ENCODE assay signal across 8 mouse cellular contexts in genomic region chr11:121951726-121952125, GRCm38 (mm10).
DNase-seq lines count a peak whose midpoint lies in the region; ATAC-seq and TF ChIP-seq lines count a peak whose summit lies in the region.
"Not testable (repeated sequence)": the region's sequence is repeated elsewhere in the genome, so short reads cannot be mapped to it uniquely, and the experiment has no call there.

No protein-coding gene starts in this region.

- not testable (repeated sequence) for H3K4me3 ChIP-seq in heart, postnatal 0 days (ENCODE audit: low read depth, low read length); kidney, adult 2 months (ENCODE audit: insufficient read depth, low read depth, low read length); lung, embryonic 16.5 days (ENCODE audit: low read length)

- DNase-seq in ES-CJ7 (ENCODE audit: low read depth, low spot score), result peak; percentile 80
- peak; percentile 0 for DNase-seq in brain, embryonic 14.5 days (ENCODE audit: low read depth)
- DNase-seq in heart, postnatal 0 days (ENCODE audit: low spot score), result peak; percentile 4
- DNase-seq in kidney, adult 2 months, result peak; percentile 42
- peak; percentile 27 to 45 for DNase-seq in kidney, postnatal 25 days
- DNase-seq in lung, postnatal 4 days, result peak; percentile 21 to 44
- peak; percentile 42 for DNase-seq in yolk sac, embryonic 10.5 days (ENCODE audit: low spot score)

- WGBS in heart, postnatal 0 days, result 43% methylated on average over 6 of the region's 6 CpGs
- WGBS in kidney, adult 2 months, result 34% methylated on average over 6 of the region's 6 CpGs
- 43% methylated on average over 6 of the region's 6 CpGs for WGBS in lung, embryonic 16.5 days

- H3K27me3 ChIP-seq in heart, postnatal 0 days (ENCODE audit: control insufficient read depth, insufficient read depth, low read length); kidney, adult 2 months (replicated peaks; ENCODE audit: control insufficient read depth, insufficient read depth, low read length); lung, embryonic 16.5 days (ENCODE audit: control insufficient read depth, insufficient read depth, low read depth, low read length): not testable (repeated sequence)

- not testable (repeated sequence) for TF ChIP-seq EP300 in heart, postnatal 0 days (IDR thresholded peaks at IDR 0.05; ENCODE audit: low read depth)

- not testable (repeated sequence) for TF ChIP-seq POLR2A in brain, embryonic 14.5 days (IDR thresholded peaks at IDR 0.05; ENCODE audit: borderline replicate concordance, extremely low read depth, insufficient read depth, insufficient read length, poor library complexity, severe bottlenecking); kidney, adult 2 months (IDR thresholded peaks at IDR 0.05; ENCODE audit: low read depth, low read length)

- H3K9me3 ChIP-seq in heart, postnatal 0 days (replicated peaks; ENCODE audit: control insufficient read depth, low read length); lung, embryonic 16.5 days (ENCODE audit: control insufficient read depth, low read length): not testable (repeated sequence)

- not testable (repeated sequence) for H3K4me1 ChIP-seq in heart, postnatal 0 days (ENCODE audit: control insufficient read depth, insufficient read depth); kidney, adult 2 months (ENCODE audit: control insufficient read depth, insufficient read depth, low read length); lung, embryonic 16.5 days (replicated peaks; ENCODE audit: control insufficient read depth, insufficient read depth, low read length)

- H3K4me2 ChIP-seq in heart, postnatal 0 days (ENCODE audit: low read depth, low read length); lung, embryonic 16.5 days (ENCODE audit: low read depth, low read length): not testable (repeated sequence)

- H3K36me3 ChIP-seq in heart, postnatal 0 days (replicated peaks; ENCODE audit: control insufficient read depth, insufficient read depth, low read length); kidney, adult 2 months (ENCODE audit: control insufficient read depth, insufficient read depth, low read length); lung, embryonic 16.5 days (ENCODE audit: control insufficient read depth, insufficient read depth, low read length): not testable (repeated sequence)

- not testable (repeated sequence) for H3K9ac ChIP-seq in heart, postnatal 0 days (replicated peaks; ENCODE audit: low read depth, low read length); lung, embryonic 16.5 days (ENCODE audit: low read length)

- not testable (repeated sequence) for H3K27ac ChIP-seq in heart, postnatal 0 days (ENCODE audit: low read depth); lung, embryonic 16.5 days (ENCODE audit: low read length)
- peak overlapping the region; percentile 38; the same call in 1 of the 2 replicates for H3K27ac ChIP-seq in kidney, adult 2 months (ENCODE audit: insufficient read depth, low read depth, low read length)

- TF ChIP-seq CTCF in brain, embryonic 14.5 days (IDR thresholded peaks at IDR 0.05; ENCODE audit: borderline replicate concordance, extremely low read depth, insufficient read depth, insufficient read length); heart, postnatal 0 days (IDR thresholded peaks at IDR 0.05; ENCODE audit: low read depth); kidney, adult 2 months (conservative IDR thresholded peaks at IDR 0.05; ENCODE audit: insufficient read depth, insufficient read length, low read depth, low read length): not testable (repeated sequence)

- ATAC-seq in heart, postnatal 0 days (ENCODE audit: insufficient read depth, low read depth), result peak; percentile 41; the same call in 1 of the 2 replicates
- ATAC-seq in lung, embryonic 16.5 days (ENCODE audit: low read depth), result peak; percentile 17; the same call in 1 of the 2 replicates

Comparison
In these comparisons a context has a peak if more than half of its experiments do, and no peak if none do; other contexts are left out.
1. DNase-seq: peak in every context shown above with its lines; median percentile 80 in ES-CJ7; 42 in kidney, adult 2 months; 42 in yolk sac, embryonic 10.5 days; 36 in kidney, postnatal 25 days; 32 in lung, postnatal 4 days; 4 in heart, postnatal 0 days; 0 in brain, embryonic 14.5 days.